Mouse (Mus musculus) kidney, adult 2 months (tissue): ENCODE results near the gene Vwa2.

ENCODE experiments used
- CTCF ChIP-seq: fragments of 200-500 bp; conservative IDR thresholded peaks from 2 replicates; pipeline ENCODE4 v1.5.1; 2011; ENCODE audit warnings: low read depth, mild to moderate bottlenecking, control low read depth, low read length, moderate library complexity, mixed read lengths; ENCODE audit not compliant: insufficient read depth, insufficient read length
- POLR2A ChIP-seq: fragments of 200-500 bp; IDR thresholded peaks from one replicate; pipeline ENCODE4 v1.6.1; 2011; ENCODE audit warnings: low read depth, low read length, control low read depth

DNA sequence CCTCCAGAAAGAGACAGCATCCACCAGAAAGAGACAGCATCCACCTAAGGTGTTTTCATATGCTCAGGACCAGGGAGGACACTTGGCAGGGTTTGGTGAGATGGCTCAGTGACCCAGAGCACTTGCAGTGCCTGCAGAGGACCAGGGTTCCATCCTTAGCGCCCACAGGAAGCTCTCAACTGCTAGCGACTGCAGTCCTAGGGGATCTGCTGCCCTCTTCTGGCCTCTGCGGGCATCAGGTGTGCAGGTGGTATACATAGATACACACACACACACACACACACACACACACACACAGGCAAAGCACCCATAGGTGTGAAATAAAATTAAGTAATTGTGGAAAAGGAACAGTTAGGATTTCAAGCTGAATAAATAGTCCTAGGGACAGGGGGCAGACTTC is 70.8 kb downstream of the Vwa2 start:
- no peak for TF ChIP-seq CTCF
- TF ChIP-seq POLR2A = no peak
